Mouse (Mus musculus): ENCODE measurements at regions not wholly inside any gene's neighbourhood (a gene's known extent, or its start where the extent isn't known, plus 50 kb on each side); places are given as distances from the start of the nearest gene placed in this dataset.

DNA sequence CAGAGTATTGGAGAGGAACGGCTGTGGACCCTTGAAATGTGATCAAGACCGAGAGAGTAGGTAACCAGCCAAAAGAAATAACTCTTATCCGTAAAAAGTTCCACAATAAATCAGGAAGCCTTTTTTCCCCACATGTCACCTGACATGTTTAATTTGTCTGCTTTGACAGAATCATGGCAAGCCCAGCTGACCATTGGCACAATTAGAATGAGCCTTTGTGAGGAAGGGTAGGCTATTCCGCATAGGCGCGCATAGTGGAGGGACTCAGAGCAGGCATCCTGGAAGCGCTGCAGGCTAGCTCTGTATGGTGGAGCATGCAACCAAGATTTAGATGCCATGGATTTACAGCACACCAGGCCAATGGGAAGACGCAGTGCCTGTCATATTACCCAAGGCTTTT lies 316.5 kb upstream of the Npvf start:
- TF ChIP-seq POLR2A (IDR thresholded peaks at IDR 0.05; ENCODE audit: borderline replicate concordance, extremely low read depth, low read depth, low read length) = no peak
- TF ChIP-seq CTCF (IDR thresholded peaks at IDR 0.05; ENCODE audit: insufficient read depth, low read length) = no peak
- WGBS = 85% methylated on average over 8 of the region's 8 CpGs
- Histone ChIP-seq H3K4me1 (ENCODE audit: control insufficient read depth, insufficient read depth, low read length) (peaks cover 2% of the 10 kb centered on the region), H3K4me3 (replicated peaks; ENCODE audit: extremely low read depth, low read depth, low read length) (no peak overlapping the region)
- no peak for DNase-seq

- no peak overlapping the region for H3K4me3 ChIP-seq (replicated peaks; ENCODE audit: extremely low read depth, low read depth, low read length)
- DNase-seq = no peak
- 83% methylated on average over 4 of the region's 4 CpGs for WGBS
- no peak for TF ChIP-seq CTCF (IDR thresholded peaks at IDR 0.05; ENCODE audit: insufficient read depth, low read length)
- no peak for TF ChIP-seq POLR2A (IDR thresholded peaks at IDR 0.05; ENCODE audit: borderline replicate concordance, extremely low read depth, low read depth, low read length)
- H3K4me1 ChIP-seq (ENCODE audit: control insufficient read depth, insufficient read depth, low read length) = peaks cover 7% of the 10 kb centered on the region
Measured at GRCm38 (mm10) chr6:50972268-50972667, 318.0 kb upstream of the Npvf start.

- DNase-seq = no peak
- no peak overlapping the region for H3K4me3 ChIP-seq (replicated peaks; ENCODE audit: extremely low read depth, low read depth, low read length)
- H3K4me1 ChIP-seq (ENCODE audit: control insufficient read depth, insufficient read depth, low read length) = peaks cover 16% of the 10 kb centered on the region
- no peak for TF ChIP-seq POLR2A (IDR thresholded peaks at IDR 0.05; ENCODE audit: borderline replicate concordance, extremely low read depth, low read depth, low read length)
- no peak for TF ChIP-seq CTCF (IDR thresholded peaks at IDR 0.05; ENCODE audit: insufficient read depth, low read length)
- WGBS = 34% methylated on average over 2 of the region's 2 CpGs
Measured at GRCm38 (mm10) chr6:50973231-50973654, 319.0 kb upstream of the Npvf start.

- Histone ChIP-seq H3K4me1 (ENCODE audit: control insufficient read depth, insufficient read depth, low read length) (peaks cover 19% of the 10 kb centered on the region), H3K4me3 (replicated peaks; ENCODE audit: extremely low read depth, low read depth, low read length) (no peak overlapping the region)
- no peak for DNase-seq
- no peak for TF ChIP-seq POLR2A (IDR thresholded peaks at IDR 0.05; ENCODE audit: borderline replicate concordance, extremely low read depth, low read depth, low read length)
- TF ChIP-seq CTCF (IDR thresholded peaks at IDR 0.05; ENCODE audit: insufficient read depth, low read length) = no peak
Measured at GRCm38 (mm10) chr6:50973815-50974214, 319.6 kb upstream of the Npvf start.

DNA sequence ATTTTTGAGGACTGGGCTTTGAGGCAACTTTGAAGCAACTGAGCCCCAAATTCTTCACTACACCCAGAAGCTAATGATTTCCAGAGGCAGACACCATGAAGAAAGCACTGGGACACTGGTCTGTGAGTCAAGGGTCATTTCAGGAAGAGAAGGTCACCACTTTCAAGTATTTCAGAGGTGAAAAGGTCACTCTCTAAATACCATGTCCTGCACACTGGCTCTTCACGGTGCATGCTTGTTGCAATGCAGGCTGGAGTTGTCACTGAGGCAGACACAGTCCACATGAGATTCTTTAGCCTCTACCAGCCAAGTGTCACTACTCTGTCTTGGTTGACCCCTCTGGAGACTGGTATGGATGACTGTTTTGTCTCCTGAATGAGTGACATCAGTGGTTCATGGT lies 320.7 kb upstream of the Npvf start:
- DNase-seq = no peak
- TF ChIP-seq CTCF (IDR thresholded peaks at IDR 0.05; ENCODE audit: insufficient read depth, low read length) = no peak
- 38% methylated on average over 1 of the region's 1 CpGs for WGBS
- H3K4me1 ChIP-seq (ENCODE audit: control insufficient read depth, insufficient read depth, low read length) = peaks cover 22% of the 10 kb centered on the region
- H3K4me3 ChIP-seq (replicated peaks; ENCODE audit: extremely low read depth, low read depth, low read length) = no peak overlapping the region

DNA sequence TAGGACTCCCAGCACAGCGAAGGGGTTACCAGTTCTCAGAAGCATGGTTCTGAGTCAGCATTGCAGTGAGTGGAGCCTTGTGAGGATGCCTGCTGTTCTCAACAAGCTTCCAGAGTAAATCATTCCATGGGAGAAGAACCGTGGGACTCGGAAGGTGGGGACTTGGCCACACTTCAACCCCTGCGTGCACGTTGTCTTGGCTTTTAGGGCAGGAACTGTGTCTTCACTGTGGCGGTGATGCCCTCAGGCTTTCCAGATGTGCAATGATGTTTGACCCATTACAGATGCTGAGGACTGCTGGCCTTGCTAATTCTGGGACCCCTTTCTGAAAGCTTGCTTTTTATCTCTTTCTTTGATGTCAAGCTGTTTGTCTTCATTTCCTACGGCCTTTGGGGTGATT lies 322.7 kb upstream of the Npvf start:
- DNase-seq = no peak
- H3K4me3 ChIP-seq (replicated peaks; ENCODE audit: extremely low read depth, low read depth, low read length) = no peak overlapping the region
- TF ChIP-seq CTCF (IDR thresholded peaks at IDR 0.05; ENCODE audit: insufficient read depth, low read length) (no peak), POLR2A (IDR thresholded peaks at IDR 0.05; ENCODE audit: borderline replicate concordance, extremely low read depth, low read depth, low read length) (no peak)
- WGBS = 54% methylated on average over 7 of the region's 7 CpGs
- H3K4me1 ChIP-seq (ENCODE audit: control insufficient read depth, insufficient read depth, low read length) = peaks cover 22% of the 10 kb centered on the region

GRCm38 (mm10) chr6:50977381-50977780 lies 323.1 kb upstream of the Npvf start:
- DNase-seq = no peak
- H3K4me1 ChIP-seq (ENCODE audit: control insufficient read depth, insufficient read depth, low read length) = peaks cover 20% of the 10 kb centered on the region
- WGBS = 36% methylated on average over 8 of the region's 8 CpGs
- no peak for TF ChIP-seq CTCF (IDR thresholded peaks at IDR 0.05; ENCODE audit: insufficient read depth, low read length)
- H3K4me3 ChIP-seq (replicated peaks; ENCODE audit: extremely low read depth, low read depth, low read length) = no peak overlapping the region

GRCm38 (mm10) chr6:50978016-50978415 lies 323.8 kb upstream of the Npvf start:
- WGBS = 25% methylated on average over 4 of the region's 4 CpGs
- peaks cover 19% of the 10 kb centered on the region for H3K4me1 ChIP-seq (ENCODE audit: control insufficient read depth, insufficient read depth, low read length)

GRCm38 (mm10) chr6:50978571-50978970 lies 324.3 kb upstream of the Npvf start:
- Histone ChIP-seq H3K4me1 (ENCODE audit: control insufficient read depth, insufficient read depth, low read length) (peaks cover 19% of the 10 kb centered on the region), H3K4me3 (replicated peaks; ENCODE audit: extremely low read depth, low read depth, low read length) (no peak overlapping the region)
- 23% methylated on average over 3 of the region's 3 CpGs for WGBS
- no peak for TF ChIP-seq POLR2A (IDR thresholded peaks at IDR 0.05; ENCODE audit: borderline replicate concordance, extremely low read depth, low read depth, low read length)
- no peak for TF ChIP-seq CTCF (IDR thresholded peaks at IDR 0.05; ENCODE audit: insufficient read depth, low read length)
- no peak for DNase-seq

More at GRCm38 (mm10) chr6:50978016-50978415, 323.8 kb upstream of the Npvf start:
- no peak for DNase-seq
- TF ChIP-seq POLR2A (IDR thresholded peaks at IDR 0.05; ENCODE audit: borderline replicate concordance, extremely low read depth, low read depth, low read length) (no peak), CTCF (IDR thresholded peaks at IDR 0.05; ENCODE audit: insufficient read depth, low read length) (no peak)
- no peak overlapping the region for H3K4me3 ChIP-seq (replicated peaks; ENCODE audit: extremely low read depth, low read depth, low read length)

DNA sequence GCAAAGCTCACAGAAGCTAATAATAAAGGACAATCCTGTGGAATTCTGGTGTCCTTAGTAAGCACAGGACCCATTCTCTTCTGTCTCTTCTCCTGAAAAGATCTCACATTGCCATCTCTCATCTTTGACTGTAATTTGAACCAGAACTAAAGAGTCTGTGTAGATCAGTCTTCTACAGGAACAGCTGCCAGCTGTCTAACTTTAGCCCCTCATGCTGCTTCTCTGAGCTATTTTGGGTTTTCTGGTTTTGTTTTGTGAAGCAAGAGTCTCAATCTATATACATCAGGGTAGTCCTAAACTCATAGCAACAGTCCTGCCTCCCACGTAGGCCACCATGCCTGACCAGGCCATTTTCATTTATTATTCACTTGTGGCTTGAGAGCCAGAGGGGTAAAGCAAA lies 325.5 kb upstream of the Npvf start:
- DNase-seq = no peak
- 70% methylated on average over 1 of the region's 1 CpGs for WGBS
- Histone ChIP-seq H3K4me3 (replicated peaks; ENCODE audit: extremely low read depth, low read depth, low read length) (no peak overlapping the region), H3K4me1 (ENCODE audit: control insufficient read depth, insufficient read depth, low read length) (peaks cover 19% of the 10 kb centered on the region)
- TF ChIP-seq CTCF (IDR thresholded peaks at IDR 0.05; ENCODE audit: insufficient read depth, low read length) = no peak
- TF ChIP-seq POLR2A (IDR thresholded peaks at IDR 0.05; ENCODE audit: borderline replicate concordance, extremely low read depth, low read depth, low read length) = no peak

GRCm38 (mm10) chr6:50980311-50980710 lies 326.1 kb upstream of the Npvf start:
- DNase-seq = no peak
- peaks cover 19% of the 10 kb centered on the region for H3K4me1 ChIP-seq (ENCODE audit: control insufficient read depth, insufficient read depth, low read length)
- 84% methylated on average over 4 of the region's 4 CpGs for WGBS

More at GRCm38 (mm10) chr6:50980311-50980710, 326.1 kb upstream of the Npvf start:
- H3K4me3 ChIP-seq (replicated peaks; ENCODE audit: extremely low read depth, low read depth, low read length) = no peak overlapping the region
- TF ChIP-seq POLR2A (IDR thresholded peaks at IDR 0.05; ENCODE audit: borderline replicate concordance, extremely low read depth, low read depth, low read length) (no peak), CTCF (IDR thresholded peaks at IDR 0.05; ENCODE audit: insufficient read depth, low read length) (no peak)

Data from lung, adult 2 months (tissue).